Mouse (Mus musculus) liver, postnatal 0 days (tissue): ENCODE data around the gene Mib2. TPM values are rescaled to one million over a fixed set of nuclear protein-coding genes. Genes with fewer than 3 reads are reported as not detected.

ENCODE experiments used
- ATAC-seq: fragments of 200-750 bp; cut with Nextera tagmentation; 2 replicates; pipeline ENCODE4 v1.8.0; 2017; ENCODE audit warnings: mild to moderate bottlenecking, moderate library complexity
- DNase-seq: peaks from one replicate; pipeline ENCODE4 v3.0.0-alpha.2; 2016
- H3K27ac ChIP-seq: fragments of 300-500 bp; sonication (generic); 2 replicates; pipeline ENCODE4 v1.5.1; 2014; ENCODE audit warnings: antibody characterized with exemption, moderate library complexity, mild to moderate bottlenecking, low read depth
- H3K27me3 ChIP-seq: fragments of 300-500 bp; sonication (generic); 2 replicates; pipeline ENCODE4 v1.6.1; 2014; ENCODE audit warnings: low read length, control low read depth, mixed read lengths; ENCODE audit not compliant: insufficient read depth
- H3K36me3 ChIP-seq: fragments of 300-500 bp; sonication (generic); replicated peaks from 2 replicates; pipeline ENCODE4 v1.6.1; 2014; ENCODE audit warnings: mild to moderate bottlenecking, control low read depth, low read length, moderate library complexity, mixed read lengths; ENCODE audit not compliant: insufficient read depth
- H3K4me1 ChIP-seq: fragments of 300-500 bp; sonication (generic); 2 replicates; pipeline ENCODE4 v1.6.1; 2014; ENCODE audit warnings: antibody characterized with exemption, mild to moderate bottlenecking, control low read depth; ENCODE audit not compliant: insufficient read depth
- H3K4me2 ChIP-seq: fragments of 300-500 bp; sonication (generic); 2 replicates; pipeline ENCODE4 v1.6.1; 2014; ENCODE audit warnings: low read depth, mild to moderate bottlenecking, low read length, moderate library complexity, mixed read lengths
- H3K4me3 ChIP-seq: fragments of 300-500 bp; sonication (generic); 2 replicates; pipeline ENCODE4 v1.5.1; 2014; ENCODE audit warnings: low read depth, low read length
- H3K9ac ChIP-seq: fragments of 300-500 bp; sonication (generic); replicated peaks from 2 replicates; pipeline ENCODE4 v1.6.1; 2014; ENCODE audit warnings: mild to moderate bottlenecking, moderate library complexity
- H3K9me3 ChIP-seq: fragments of 300-500 bp; sonication (generic); 2 replicates; pipeline ENCODE4 v1.6.1; 2016; ENCODE audit warnings: mild to moderate bottlenecking, control low read depth, low read length, mixed read lengths
- CTCF ChIP-seq: sonication (generic); IDR thresholded peaks from 2 replicates; pipeline ENCODE4 v1.5.1; 2016; ENCODE audit warnings: antibody characterized with exemption, low read depth
- EP300 ChIP-seq: IDR thresholded peaks from 2 replicates; pipeline ENCODE4 v1.6.1; 2016; ENCODE audit warnings: antibody characterized with exemption, low read depth, mild to moderate bottlenecking
- WGBS: fragments of 180-500 bp; shearing (Covaris S2); extraction: QIAGEN DNeasy Blood & Tissue Kit; methylation state at CpG from one replicate; pipeline ENCODE4 v1.1.7; 2014; ENCODE audit not compliant: insufficient replicate concordance; 5-methylcytosine and 5-hydroxymethylcytosine counted together
- polyA plus RNA-seq: library from polyadenylated mRNA; unstranded; fragments of >200 nt; fragmentation: Nextera tagmentation; extraction: Ambion mirVana; gene quantifications from 2 replicates; pipeline ENCODE4 v1.2.1, GENCODE M21; 2015

The Mib2 gene
- polyA plus RNA-seq, 1 experiment from 2014 or later = 4.3 TPM

- Histone ChIP-seq H3K9me3 (no peaks in the 10 kb centered on the region), H3K4me1 (no peaks in the 10 kb centered on the region), H3K4me3 (no peak overlapping the region), H3K27ac (no peak overlapping the region), H3K27me3 (no peaks in the 10 kb centered on the region), H3K36me3 (peaks cover 83% of the 10 kb centered on the region), H3K9ac (no peak overlapping the region; the same call in 1 of the 2 replicates), H3K4me2 (no peak overlapping the region)
- DNase-seq = no peak
- ATAC-seq = peak; percentile 54; the same call in 1 of the 2 replicates
- no peak for TF ChIP-seq CTCF
- no peak for TF ChIP-seq EP300
Observed at GRCm38 (mm10) chr4:155635766-155636499, 33.1 kb downstream of the Mib2 start.

GRCm38 (mm10) chr4:155630267-155630666 lies 38.7 kb downstream of the Mib2 start:
- Histone ChIP-seq H3K9me3 (no peaks in the 10 kb centered on the region), H3K27ac (no peak overlapping the region)

GRCm38 (mm10) chr4:155624338-155625291 lies 44.4 kb downstream of the Mib2 start, which contains the start of gene Cdk11b:
Cdk11b (plus strand) TSS chr4:155624854.
- no peak; the same call in 1 of the 2 replicates for TF ChIP-seq EP300
- TF ChIP-seq CTCF = no peak
- under 1% methylated on average over 84 of the region's 84 CpGs for WGBS

More at GRCm38 (mm10) chr4:155630267-155630666, 38.7 kb downstream of the Mib2 start:
- H3K4me2 ChIP-seq = no peak overlapping the region
- H3K36me3 ChIP-seq = peaks cover 70% of the 10 kb centered on the region
- H3K4me3 ChIP-seq = no peak overlapping the region
- no peak for DNase-seq
- no peaks in the 10 kb centered on the region for H3K27me3 ChIP-seq
- TF ChIP-seq CTCF = no peak
- TF ChIP-seq EP300 = peak; percentile 26; the same call in 1 of the 2 replicates
- 61% methylated on average over 6 of the region's 6 CpGs for WGBS
- ATAC-seq = no peak
- no peak overlapping the region for H3K9ac ChIP-seq
- H3K4me1 ChIP-seq = peaks cover 2% of the 10 kb centered on the region; the same call in 1 of the 2 replicates

GRCm38 (mm10) chr4:155618321-155618720 lies 50.7 kb downstream of the Mib2 start:
- H3K9ac ChIP-seq = no peak overlapping the region
- H3K4me1 ChIP-seq = peaks cover 1% of the 10 kb centered on the region
- DNase-seq (no peak), ATAC-seq (no peak)
- H3K9me3 ChIP-seq = no peaks in the 10 kb centered on the region
- no peak overlapping the region for H3K4me2 ChIP-seq
- H3K36me3 ChIP-seq = peaks cover 60% of the 10 kb centered on the region
- TF ChIP-seq CTCF (no peak), EP300 (no peak)
- H3K4me3 ChIP-seq = no peak overlapping the region
- no peak overlapping the region for H3K27ac ChIP-seq
- WGBS = 63% methylated on average over 5 of the region's 5 CpGs
- no peaks in the 10 kb centered on the region for H3K27me3 ChIP-seq

More at GRCm38 (mm10) chr4:155624338-155625291, 44.4 kb downstream of the Mib2 start, which contains the start of gene Cdk11b:
- ATAC-seq (peak; percentile 100), DNase-seq (peak; percentile 97)
- Histone ChIP-seq H3K27ac (peak within 1 kb of the TSS; percentile 93), H3K27me3 (no peaks in the 10 kb centered on the region), H3K36me3 (peaks cover 29% of the 10 kb centered on the region), H3K4me1 (peaks cover 10% of the 10 kb centered on the region), H3K4me3 (peak within 1 kb of the TSS; percentile 65), H3K9me3 (no peaks in the 10 kb centered on the region), H3K4me2 (peak within 1 kb of the TSS; percentile 78), H3K9ac (peak within 1 kb of the TSS; percentile 68)

GRCm38 (mm10) chr4:155613264-155613663 lies 55.7 kb downstream of the Mib2 start:
- H3K4me3 ChIP-seq = no peak overlapping the region
- no peak overlapping the region for H3K4me2 ChIP-seq
- ATAC-seq (no peak), DNase-seq (no peak)
- TF ChIP-seq CTCF (no peak), EP300 (no peak)
- no peak overlapping the region for H3K27ac ChIP-seq
- H3K36me3 ChIP-seq = peaks cover 72% of the 10 kb centered on the region
- 89% methylated on average over 3 of the region's 3 CpGs for WGBS
- no peaks in the 10 kb centered on the region for H3K4me1 ChIP-seq
- H3K9me3 ChIP-seq = no peaks in the 10 kb centered on the region
- H3K27me3 ChIP-seq = no peaks in the 10 kb centered on the region
- no peak overlapping the region for H3K9ac ChIP-seq

GRCm38 (mm10) chr4:155611860-155612259 lies 57.1 kb downstream of the Mib2 start:
- Histone ChIP-seq H3K27me3 (no peaks in the 10 kb centered on the region), H3K4me2 (no peak overlapping the region), H3K4me3 (no peak overlapping the region), H3K27ac (no peak overlapping the region), H3K36me3 (peaks cover 59% of the 10 kb centered on the region), H3K9me3 (no peaks in the 10 kb centered on the region), H3K4me1 (no peaks in the 10 kb centered on the region; the same call in 1 of the 2 replicates), H3K9ac (no peak overlapping the region)
- 85% methylated on average over 3 of the region's 3 CpGs for WGBS
- ATAC-seq (no peak), DNase-seq (no peak)
- TF ChIP-seq CTCF = no peak
